Mouse (Mus musculus) MEL (cell line): ENCODE measurements around the gene Retreg1. TPM values are rescaled to one million over a fixed set of nuclear protein-coding genes. Genes with fewer than 3 reads are reported as not detected.

Experiments
- DNase-seq: peaks from one replicate; pipeline ENCODE4 v3.0.0; 2011; ENCODE audit warnings: low read depth, low spot score
- H3K27ac ChIP-seq: 2 replicates; pipeline ENCODE4 v1.5.1; 2012; ENCODE audit warnings: low read depth, mild to moderate bottlenecking, control low read depth, low read length, moderate library complexity; ENCODE audit not compliant: control insufficient read depth
- H3K27me3 ChIP-seq, 2 experiments: fragments of 150-350 bp in 1 of 2; sonication (generic) in 1 of 2; 2 replicates each; pipeline ENCODE4 v1.6.1; 2012; ENCODE audit warnings: low read length in 2 of 2, mild to moderate bottlenecking in 2 of 2, improper control_type of control experiment in 1 of 2, moderate library complexity in 1 of 2; ENCODE audit not compliant: insufficient read depth in 2 of 2, control insufficient read depth in 1 of 2
- H3K36me3 ChIP-seq, 2 experiments: 2 replicates each; pipeline ENCODE4 v1.6.1; 2012 to 2014; ENCODE audit warnings: low read length in 2 of 2, improper control_type of control experiment in 1 of 2, inconsistent platforms in 1 of 2, mild to moderate bottlenecking in 1 of 2; ENCODE audit not compliant: insufficient read depth in 2 of 2, control insufficient read depth in 1 of 2
- H3K4me1 ChIP-seq, 2 experiments: fragments of 150-350 bp in 1 of 2; sonication (generic) in 1 of 2; 2 replicates each; pipeline ENCODE4 v1.6.1; 2012; ENCODE audit warnings: low read length in 2 of 2, improper control_type of control experiment in 1 of 2, mild to moderate bottlenecking in 1 of 2; ENCODE audit not compliant: insufficient read depth in 2 of 2, control insufficient read depth in 1 of 2
- H3K4me3 ChIP-seq, 2 experiments: fragments of 150-350 bp in 1 of 2; sonication (generic) in 1 of 2; 2 replicates each; pipeline ENCODE4 v1.5.1; 2012; ENCODE audit warnings: low read depth in 2 of 2, low read length in 2 of 2, mild to moderate bottlenecking in 2 of 2, moderate library complexity in 2 of 2, control low read depth in 1 of 2, improper control_type of control experiment in 1 of 2; ENCODE audit not compliant: control insufficient read depth in 1 of 2, insufficient read depth in 1 of 2
- H3K79me2 ChIP-seq: 2 replicates; pipeline ENCODE4 v1.6.1; 2012; ENCODE audit warnings: mild to moderate bottlenecking, low read length, moderate library complexity; ENCODE audit not compliant: control insufficient read depth, poor library complexity, insufficient read depth
- H3K9ac ChIP-seq: 2 replicates; pipeline ENCODE4 v1.6.1; 2012; ENCODE audit warnings: low read depth, mild to moderate bottlenecking, control low read depth, low read length, moderate library complexity; ENCODE audit not compliant: control insufficient read depth, poor library complexity, severe bottlenecking
- H3K9me3 ChIP-seq: fragments of 150-350 bp; sonication (generic); replicated peaks from 2 replicates; pipeline ENCODE4 v1.6.1; 2012; ENCODE audit warnings: mild to moderate bottlenecking, low read length, improper control_type of control experiment, moderate library complexity; ENCODE audit not compliant: insufficient read depth
- BHLHE40 ChIP-seq: IDR thresholded peaks from 2 replicates; pipeline ENCODE4 v1.6.1; 2012; ENCODE audit warnings: low read depth, mild to moderate bottlenecking, inconsistent platforms, low read length, improper control_type of control experiment, borderline replicate concordance
- CHD1 ChIP-seq: IDR thresholded peaks from 2 replicates; pipeline ENCODE4 v1.6.1; 2012; ENCODE audit warnings: low read depth, mild to moderate bottlenecking, inconsistent platforms, low read length, improper control_type of control experiment
- E2F4 ChIP-seq: IDR thresholded peaks from 2 replicates; pipeline ENCODE4 v1.6.1; 2011; ENCODE audit warnings: low read depth, low read length, improper control_type of control experiment, borderline replicate concordance
- EP300 ChIP-seq, 2 experiments: IDR thresholded peaks; 2 replicates each; pipeline ENCODE4 v1.6.1; 2011; ENCODE audit warnings: improper control_type of control experiment in 2 of 2, low read length in 2 of 2, low read depth in 1 of 2, mild to moderate bottlenecking in 1 of 2
- HCFC1 ChIP-seq: IDR thresholded peaks from 2 replicates; pipeline ENCODE4 v1.6.1; 2012; ENCODE audit warnings: low read depth, mild to moderate bottlenecking, inconsistent platforms, low read length, improper control_type of control experiment, moderate library complexity
- MAFK ChIP-seq: IDR thresholded peaks from 2 replicates; pipeline ENCODE4 v1.6.1; 2011; ENCODE audit warnings: low read depth, mild to moderate bottlenecking, low read length, improper control_type of control experiment, borderline replicate concordance
- MEF2A ChIP-seq: IDR thresholded peaks from 2 replicates; pipeline ENCODE4 v1.6.1; 2014; ENCODE audit warnings: low read depth, mild to moderate bottlenecking, inconsistent platforms, low read length, improper control_type of control experiment; ENCODE audit not compliant: poor library complexity, insufficient replicate concordance, severe bottlenecking; ENCODE audit errors: extremely low read depth
- MYB ChIP-seq: IDR thresholded peaks from 2 replicates; pipeline ENCODE4 v1.6.1; 2011; ENCODE audit warnings: mild to moderate bottlenecking, low read depth, low read length, improper control_type of control experiment
- NRF1 ChIP-seq: IDR thresholded peaks from 2 replicates; pipeline ENCODE4 v1.6.1; 2014; ENCODE audit warnings: low read depth, mild to moderate bottlenecking, inconsistent platforms, low read length, improper control_type of control experiment, moderate library complexity; ENCODE audit not compliant: poor library complexity, insufficient read depth, severe bottlenecking
- POLR2A ChIP-seq, 2 experiments: IDR thresholded peaks; 2 replicates each; pipeline ENCODE4 v1.6.1; 2011 to 2012; ENCODE audit warnings: low read length in 2 of 2, mild to moderate bottlenecking in 2 of 2, control low read depth in 1 of 2, improper control_type of control experiment in 1 of 2, low read depth in 1 of 2, moderate library complexity in 1 of 2; ENCODE audit not compliant: control insufficient read depth in 1 of 2, insufficient read depth in 1 of 2, poor library complexity in 1 of 2
- POLR2AphosphoS2 ChIP-seq: IDR thresholded peaks from 2 replicates; pipeline ENCODE4 v1.6.1; 2011; ENCODE audit warnings: low read length, improper control_type of control experiment
- POLR2AphosphoS5 ChIP-seq: IDR thresholded peaks from 2 replicates; pipeline ENCODE4 v1.6.1; 2012; ENCODE audit warnings: low read depth, borderline replicate concordance, mild to moderate bottlenecking, inconsistent platforms, low read length, moderate library complexity, mixed read lengths
- RAD21 ChIP-seq: IDR thresholded peaks from 2 replicates; pipeline ENCODE4 v1.6.1; 2011; ENCODE audit warnings: mild to moderate bottlenecking, low read depth, low read length, improper control_type of control experiment
- RCOR1 ChIP-seq: IDR thresholded peaks from 2 replicates; pipeline ENCODE4 v1.6.1; 2012; ENCODE audit warnings: low read depth, mild to moderate bottlenecking, inconsistent platforms, low read length, improper control_type of control experiment
- SMC3 ChIP-seq: IDR thresholded peaks from 2 replicates; pipeline ENCODE4 v1.6.1; 2011; ENCODE audit warnings: low read depth, low read length, improper control_type of control experiment
- TAL1 ChIP-seq: IDR thresholded peaks from 2 replicates; pipeline ENCODE4 v1.6.1; 2012; ENCODE audit warnings: mild to moderate bottlenecking, inconsistent platforms, low read length, moderate library complexity, mixed read lengths
- TCF12 ChIP-seq: IDR thresholded peaks from 2 replicates; pipeline ENCODE4 v1.6.1; 2014; ENCODE audit warnings: low read depth, mild to moderate bottlenecking, inconsistent platforms, low read length, improper control_type of control experiment, moderate library complexity
- UBTF ChIP-seq: IDR thresholded peaks from 2 replicates; pipeline ENCODE4 v1.6.1; 2012; ENCODE audit warnings: low read depth, mild to moderate bottlenecking, inconsistent platforms, low read length, improper control_type of control experiment, moderate library complexity, borderline replicate concordance; ENCODE audit not compliant: insufficient read depth
- USF2 ChIP-seq, 2 experiments: IDR thresholded peaks; 2 replicates each; pipeline ENCODE4 v1.6.1; 2011 to 2012; ENCODE audit warnings: improper control_type of control experiment in 2 of 2, low read length in 2 of 2, borderline replicate concordance in 1 of 2, inconsistent platforms in 1 of 2, low read depth in 1 of 2, mild to moderate bottlenecking in 1 of 2; ENCODE audit not compliant: insufficient read depth in 1 of 2
- ZC3H11A ChIP-seq: IDR thresholded peaks from 2 replicates; pipeline ENCODE4 v1.6.1; 2012; ENCODE audit warnings: low read depth, mild to moderate bottlenecking, inconsistent platforms, low read length, improper control_type of control experiment
- polyA plus RNA-seq, 2 experiments: library from polyadenylated mRNA; stranded (reverse) in 1 of 2; unstranded in 1 of 2; fragments of >175 nt in 1 of 2; fragments of >200 nt in 1 of 2; gene quantifications; 2 replicates each; pipeline versions ENCODE4 v1.2.1 to v1.2.4; 2012; ENCODE audit warnings: low replicate concordance in 2 of 2, low read depth in 1 of 2; ENCODE audit not compliant: insufficient read length in 2 of 2, insufficient read depth in 1 of 2, missing spikeins in 1 of 2
- total RNA-seq: library from RNA; depleted of rRNA; stranded (reverse); fragments of 300-350 nt; gene quantifications from 2 replicates; pipeline ENCODE4 v1.2.3, GENCODE M21; 2012

Retreg1 gene
- total and polyA plus RNA-seq, 3 experiments: 3.1 to 7.6 TPM; not detected in 1

- no peaks in the 10 kb centered on the region; the same call in 1 of the 2 replicates for H3K9me3 ChIP-seq
- DNase-seq: no peak
- 0 out of 4 replicates have a peak, but pooled peaks cover 0 to 2% of the 10 kb centered on the region in 2 experiments for H3K27me3 ChIP-seq
- no peaks in the 10 kb centered on the region for H3K36me3 ChIP-seq
- no peak overlapping the region for H3K27ac ChIP-seq
- no peak overlapping the region for H3K9ac ChIP-seq
- no peak overlapping the region for H3K4me3 ChIP-seq
- TF ChIP-seq USF2 (IDR thresholded peaks at IDR 0.05; ENCODE audit: borderline replicate concordance in 1 of 2, insufficient read depth in 1 of 2, low read depth in 1 of 2, low read length in 2 of 2) (no peak), MAFK (no peak), POLR2AphosphoS2 (no peak), CHD1 (no peak), MYB (no peak), TAL1 (no peak), NRF1 (no peak), SMC3 (no peak), BHLHE40 (no peak), UBTF (no peak), TCF12 (no peak), MEF2A (no peak), RCOR1 (no peak), E2F4 (no peak), EP300 (IDR thresholded peaks at IDR 0.05; ENCODE audit: low read depth in 1 of 2, low read length in 2 of 2) (no peak), RAD21 (no peak), POLR2AphosphoS5 (no peak), ZC3H11A (no peak), HCFC1 (no peak), POLR2A (IDR thresholded peaks at IDR 0.05; ENCODE audit: control insufficient read depth in 1 of 2, insufficient read depth in 1 of 2, low read depth in 1 of 2, low read length in 2 of 2, poor library complexity in 1 of 2) (no peak)
- no peaks in the 10 kb centered on the region for H3K79me2 ChIP-seq
- H3K4me1 ChIP-seq: no peaks in the 10 kb centered on the region
These were observed 1.1 kb downstream of the Retreg1 start for GRCm38 (mm10) chr15:25844013-25844570.
